Mouse (Mus musculus) CD8-positive naive resting alpha-beta T cell, adult 2 months (primary cell): ENCODE data around the gene Zbtb3.
"Not testable (repeated sequence)": the region's sequence is repeated elsewhere in the genome, so short reads cannot be mapped to it uniquely, and the experiment has no call there.

Experiments
- DNase-seq, 2 experiments: peaks; one replicate each; pipeline ENCODE4 v3.0.0; 2022; ENCODE audit warnings: low read depth in 2 of 2, low spot score in 2 of 2

Zbtb3 gene

DNA sequence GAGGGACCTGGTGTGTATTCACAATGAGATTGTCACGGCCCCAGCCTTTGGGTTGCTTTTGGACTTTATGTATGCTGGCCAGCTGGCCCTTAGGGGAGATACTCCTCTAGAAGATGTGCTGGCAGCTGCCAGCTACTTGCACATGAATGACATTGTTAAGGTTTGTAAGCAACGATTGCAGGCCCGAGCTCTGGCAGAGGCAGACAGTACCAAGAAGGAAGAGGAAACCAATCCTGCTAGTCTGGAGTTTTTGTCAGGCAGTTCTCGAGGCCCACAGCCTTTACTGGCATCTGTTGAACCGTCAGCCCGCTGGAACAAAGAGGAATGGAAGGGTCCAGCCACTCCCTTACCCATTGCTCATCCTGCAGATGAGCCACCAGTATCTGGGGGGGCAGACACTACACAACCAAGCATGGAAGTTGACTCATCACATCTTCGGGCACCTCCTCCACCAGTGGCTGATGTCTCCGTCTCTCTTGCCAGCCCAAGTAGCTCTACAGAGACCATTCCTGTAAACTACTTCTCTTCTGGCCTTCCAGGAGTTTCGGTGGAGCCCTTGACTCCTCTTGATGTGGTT is 937 bp downstream of the Zbtb3 start:
- DNase-seq, result no peak

DNA sequence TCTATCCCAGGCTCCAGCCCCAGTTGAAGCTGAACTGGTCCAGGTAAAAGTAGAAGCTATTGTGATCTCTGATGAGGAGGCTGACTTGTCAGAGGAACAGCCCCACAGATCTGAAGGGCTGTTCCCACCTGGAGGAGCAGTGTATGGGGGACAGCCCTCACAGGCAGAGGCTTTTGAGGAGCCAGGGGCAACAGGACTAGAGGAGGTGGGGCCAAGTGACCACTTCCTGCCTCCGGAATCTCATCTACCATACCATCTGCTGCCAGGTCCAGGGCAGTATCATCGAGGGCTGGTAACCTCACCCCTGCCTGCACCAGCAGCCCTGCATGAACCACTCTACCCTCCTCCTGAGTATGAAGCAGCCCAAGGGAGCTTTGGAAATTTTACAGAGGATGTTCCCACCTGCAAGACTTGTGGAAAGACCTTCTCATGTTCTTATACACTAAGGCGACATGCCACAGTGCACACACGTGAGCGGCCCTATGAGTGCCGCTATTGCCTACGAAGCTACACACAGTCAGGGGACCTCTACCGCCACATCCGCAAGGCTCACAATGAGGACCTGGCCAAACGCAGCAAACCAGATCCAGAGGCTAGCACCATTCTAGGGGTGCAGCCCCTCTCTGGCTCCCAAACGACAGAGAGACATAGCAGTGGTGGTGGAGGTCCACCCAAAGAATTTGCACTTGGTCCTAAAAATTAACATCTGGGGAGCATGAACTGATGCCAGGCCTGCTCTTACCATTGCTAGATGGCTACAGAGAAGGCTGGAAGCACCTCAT is 1.7 kb downstream of the Zbtb3 start:
- DNase-seq, result no peak

GRCm38 (mm10) chr19:8806810-8807209 is 4.5 kb downstream of the Zbtb3 start:
- DNase-seq, result no peak

DNA sequence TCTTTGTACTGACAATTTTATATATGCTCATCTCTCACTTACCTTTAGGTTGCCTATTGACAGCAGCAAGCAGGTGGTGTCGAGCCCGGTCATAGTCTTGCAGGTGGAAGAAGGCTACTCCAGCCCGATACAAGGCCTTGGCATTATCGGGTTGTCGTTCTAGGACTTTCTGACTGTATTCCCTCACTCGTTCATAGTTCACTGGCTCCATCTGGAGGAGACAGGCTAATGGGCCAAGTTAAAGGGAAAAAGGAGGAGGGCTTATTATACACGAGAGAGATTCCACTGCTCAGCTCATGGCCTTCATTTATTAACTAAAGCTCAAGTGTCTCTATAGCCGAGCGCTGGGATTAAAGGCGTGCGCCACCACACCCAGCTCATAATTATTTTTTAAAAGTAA is 13.5 kb downstream of the Zbtb3 start:
- DNase-seq, result no peak

GRCm38 (mm10) chr19:8817001-8817400 is 14.6 kb downstream of the Zbtb3 start:
- DNase-seq, result no peak

- DNase-seq, result no peak
Observed at GRCm38 (mm10) chr19:8818301-8818798, 16.0 kb downstream of the Zbtb3 start.

GRCm38 (mm10) chr19:8818801-8819595 is 16.6 kb downstream of the Zbtb3 start, which contains the start of gene Ttc9c:
Gene Ttc9c (minus strand): TSS chr19:8819333.
- no peak for DNase-seq

GRCm38 (mm10) chr19:8819596-8820423 is 17.5 kb downstream of the Zbtb3 start, which contains the start of gene Hnrnpul2:
Gene Hnrnpul2 (plus strand): TSS chr19:8820010.
- DNase-seq, result peak; percentile 97 to 98

DNA sequence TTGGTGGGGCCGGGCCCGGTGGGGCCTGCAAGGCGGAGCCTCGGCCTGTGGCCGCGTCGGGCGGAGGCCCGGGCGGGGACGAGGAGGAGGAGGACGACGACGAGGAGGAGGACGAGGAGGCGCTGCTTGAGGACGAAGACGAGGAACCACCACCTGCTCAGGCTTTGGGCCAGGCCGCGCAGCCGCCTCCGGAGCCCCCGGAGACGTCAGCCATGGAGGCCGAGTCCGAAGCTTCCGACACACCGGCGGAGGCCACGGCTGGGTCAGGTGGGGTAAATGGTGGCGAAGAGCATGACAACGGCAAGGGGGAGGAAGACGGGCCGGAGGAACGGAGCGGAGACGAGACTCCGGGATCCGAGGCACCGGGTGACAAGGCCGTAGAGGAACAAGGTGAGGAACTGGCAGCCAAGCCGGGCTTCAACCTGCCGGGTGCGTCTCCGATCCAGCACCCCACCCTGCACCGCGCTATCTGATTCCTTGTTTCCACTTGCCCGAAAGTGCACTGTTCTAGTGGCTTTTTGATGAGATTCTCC is 18.1 kb downstream of the Zbtb3 start:
- no peak for DNase-seq

GRCm38 (mm10) chr19:8821146-8821545 is 18.8 kb downstream of the Zbtb3 start:
- no peak for DNase-seq

DNA sequence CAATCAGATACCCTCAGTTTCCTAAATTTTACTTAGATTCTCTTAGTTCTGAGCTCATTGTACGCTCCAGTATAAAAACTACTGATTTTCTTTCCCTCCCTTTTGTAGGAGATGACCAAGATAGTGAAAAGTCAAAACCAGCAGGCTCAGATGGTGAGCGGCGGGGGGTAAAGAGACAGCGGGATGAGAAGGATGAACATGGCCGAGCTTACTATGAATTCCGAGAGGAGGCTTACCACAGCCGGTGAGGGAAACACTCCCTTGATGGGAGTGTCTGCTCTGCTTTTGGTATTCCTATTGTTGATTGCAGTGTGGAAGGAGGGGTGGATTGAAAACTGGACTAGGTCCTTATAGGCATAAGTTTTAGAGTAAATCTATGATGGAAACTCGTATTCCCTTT is 20.3 kb downstream of the Zbtb3 start:
- DNase-seq, result no peak

DNA sequence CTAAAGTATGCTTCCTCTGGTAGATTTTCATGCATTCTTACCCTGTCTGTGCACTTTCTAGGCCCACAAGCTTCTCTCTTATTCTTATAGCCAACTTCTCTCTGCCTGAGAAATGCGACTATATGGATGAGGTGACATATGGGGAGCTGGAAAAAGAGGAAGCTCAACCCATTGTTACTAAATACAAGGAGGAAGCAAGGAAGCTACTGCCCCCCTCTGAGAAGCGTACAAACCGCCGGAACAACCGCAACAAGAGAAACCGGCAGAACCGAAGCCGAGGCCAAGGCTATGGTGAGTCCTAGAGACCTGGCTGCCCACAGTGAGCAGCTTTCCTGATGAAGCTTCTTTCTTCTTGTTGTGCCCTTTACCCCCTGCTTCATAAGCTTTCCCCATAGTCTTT is 27.3 kb downstream of the Zbtb3 start, which contains the start of gene AC129217.1:
Gene AC129217.1 (plus strand): TSS at position 114 of the 400 bp plus-strand sequence.
- DNase-seq, result no peak

- DNase-seq, result no peak
Observed at GRCm38 (mm10) chr19:8830664-8831063, 28.3 kb downstream of the Zbtb3 start.

DNA sequence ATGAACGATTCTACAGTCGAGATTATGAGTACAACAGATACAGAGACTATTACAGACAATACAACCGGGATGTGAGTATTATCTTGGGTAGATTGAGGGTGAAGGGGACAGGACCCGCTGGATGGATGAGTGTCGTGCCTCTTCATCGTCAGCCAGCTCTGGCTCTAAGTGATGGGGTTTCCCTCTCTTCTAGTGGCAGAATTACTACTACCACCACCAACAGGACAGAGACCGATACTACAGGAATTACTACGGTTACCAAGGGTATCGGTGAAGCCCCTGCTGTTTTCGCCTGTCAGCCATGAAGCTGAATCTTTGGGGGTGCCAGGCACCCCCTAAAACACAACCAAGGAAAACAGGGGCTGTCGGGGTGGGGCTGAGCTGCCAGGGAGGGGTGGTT is 28.9 kb downstream of the Zbtb3 start:
- no peak for DNase-seq

DNA sequence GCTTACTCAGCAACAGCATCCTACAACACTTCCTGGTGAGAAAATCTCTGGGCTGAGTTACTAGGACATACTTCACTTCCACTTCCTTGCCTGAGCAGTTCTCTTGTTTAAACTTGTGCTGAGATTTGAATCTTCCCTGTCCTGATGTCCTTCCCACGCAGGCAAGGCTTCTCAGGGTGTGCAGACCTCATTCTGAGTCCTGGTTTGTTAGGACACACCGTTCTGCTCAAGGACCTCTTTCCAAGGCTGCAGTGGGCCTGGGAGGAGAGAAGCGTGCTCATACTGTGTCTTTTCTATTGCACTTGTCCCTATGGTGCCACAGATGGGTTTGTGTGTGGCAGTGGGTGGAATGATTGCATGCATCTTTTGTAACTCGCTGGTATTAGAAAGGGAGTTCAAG is 30.6 kb downstream of the Zbtb3 start:
- DNase-seq, result no peak

GRCm38 (mm10) chr19:8836327-8836726 is 34.0 kb downstream of the Zbtb3 start:
- not testable (repeated sequence) for DNase-seq

- DNase-seq, result peak; percentile 76 to 85
Observed at GRCm38 (mm10) chr19:8837251-8837791, 35.0 kb downstream of the Zbtb3 start, which contains the start of gene Bscl2. Gene Bscl2 (plus strand): TSS chr19:8837467.

- no peak for DNase-seq
Observed at GRCm38 (mm10) chr19:8838041-8838730, 35.8 kb downstream of the Zbtb3 start.

GRCm38 (mm10) chr19:8839103-8839907 is 37.0 kb downstream of the Zbtb3 start, which contains the start of gene Gng3:
Gene Gng3 (minus strand): TSS chr19:8839194.
- DNase-seq, result no peak
